Mouse (Mus musculus) olfactory bulb, adult 2 months (tissue): ENCODE results near the gene Nwd1.

Experiments
- CTCF ChIP-seq: fragments of 200-500 bp; IDR thresholded peaks from 2 replicates; pipeline ENCODE4 v1.5.1; 2012; ENCODE audit warnings: low read depth, mild to moderate bottlenecking, low read length, moderate library complexity; ENCODE audit not compliant: insufficient read depth
- POLR2A ChIP-seq: fragments of 200-500 bp; IDR thresholded peaks from 2 replicates; pipeline ENCODE4 v1.6.1; 2012; ENCODE audit warnings: mild to moderate bottlenecking, low read depth, low read length, moderate library complexity; ENCODE audit not compliant: insufficient read depth

GRCm38 (mm10) chr8:72674184-72674583, 27.7 kb downstream of the Nwd1 start:
- TF ChIP-seq CTCF = no peak
- TF ChIP-seq POLR2A = no peak
